Mouse (Mus musculus) stomach, embryonic 16.5 days (tissue): ENCODE results near the gene Pparg. TPM values are rescaled to one million over a fixed set of nuclear protein-coding genes. Genes with fewer than 3 reads are reported as not detected.

Experiments
- ATAC-seq: fragments of 200-750 bp; cut with Nextera tagmentation; 2 replicates; pipeline ENCODE4 v1.8.0; 2017; ENCODE audit warnings: moderate number of reproducible peaks, moderate TSS enrichment; ENCODE audit not compliant: insufficient read depth, low FRiP score
- H3K27ac ChIP-seq: fragments of 300-500 bp; sonication (generic); 2 replicates; pipeline ENCODE4 v1.5.1; 2014; ENCODE audit warnings: low read length
- H3K27me3 ChIP-seq: fragments of 300-500 bp; sonication (generic); 2 replicates; pipeline ENCODE4 v1.6.1; 2014; ENCODE audit warnings: low read length, control low read depth, mixed read lengths; ENCODE audit not compliant: control insufficient read depth, insufficient read depth
- H3K36me3 ChIP-seq: fragments of 300-500 bp; sonication (generic); 2 replicates; pipeline ENCODE4 v1.6.1; 2014; ENCODE audit warnings: low read length; ENCODE audit not compliant: control insufficient read depth, insufficient read depth
- H3K4me1 ChIP-seq: fragments of 300-500 bp; sonication (generic); 2 replicates; pipeline ENCODE4 v1.6.1; 2014; ENCODE audit warnings: low read length, control low read depth, mixed read lengths; ENCODE audit not compliant: control insufficient read depth, insufficient read depth
- H3K4me2 ChIP-seq: fragments of 300-500 bp; sonication (generic); 2 replicates; pipeline ENCODE4 v1.6.1; 2014; ENCODE audit warnings: low read depth, low read length, mixed read lengths
- H3K4me3 ChIP-seq: fragments of 300-500 bp; sonication (generic); replicated peaks from 2 replicates; pipeline ENCODE4 v1.5.1; 2014; ENCODE audit warnings: mild to moderate bottlenecking, low read length
- H3K9ac ChIP-seq: fragments of 300-500 bp; sonication (generic); 2 replicates; pipeline ENCODE4 v1.6.1; 2014; ENCODE audit warnings: low read length
- H3K9me3 ChIP-seq: fragments of 300-500 bp; sonication (generic); replicated peaks from 2 replicates; pipeline ENCODE4 v1.6.1; 2016; ENCODE audit warnings: low read length, control low read depth; ENCODE audit not compliant: control insufficient read depth
- WGBS: fragments of 180-500 bp; shearing (Covaris S2); extraction: QIAGEN DNeasy Blood & Tissue Kit; methylation state at CpG from one replicate; pipeline ENCODE4 v1.1.7; 2014; 5-methylcytosine and 5-hydroxymethylcytosine counted together
- polyA plus RNA-seq: library from polyadenylated mRNA; unstranded; fragments of >200 nt; fragmentation: Nextera tagmentation; extraction: Ambion mirVana; gene quantifications from 2 replicates; pipeline ENCODE4 v1.2.1, GENCODE M21; 2015

Pparg gene
- polyA plus RNA-seq, 1 experiment from 2014 or later = 18.2 TPM

GRCm38 (mm10) chr6:115382712-115383111 lies 22.0 kb downstream of the Pparg start:
- WGBS = 66% methylated on average over 5 of the region's 5 CpGs
- Histone ChIP-seq H3K4me1 (no peaks in the 10 kb centered on the region), H3K4me2 (no peak overlapping the region), H3K9me3 (no peaks in the 10 kb centered on the region), H3K36me3 (no peaks in the 10 kb centered on the region), H3K27me3 (no peaks in the 10 kb centered on the region), H3K27ac (no peak overlapping the region), H3K4me3 (no peak overlapping the region), H3K9ac (no peak overlapping the region)
- no peak for ATAC-seq

GRCm38 (mm10) chr6:115389945-115390540 lies 29.3 kb downstream of the Pparg start:
- Histone ChIP-seq H3K9me3 (no peaks in the 10 kb centered on the region), H3K36me3 (no peaks in the 10 kb centered on the region), H3K4me2 (no peak overlapping the region), H3K9ac (no peak overlapping the region), H3K27me3 (no peaks in the 10 kb centered on the region), H3K4me3 (no peak overlapping the region), H3K27ac (no peak overlapping the region), H3K4me1 (no peaks in the 10 kb centered on the region)
- WGBS = 75% methylated on average over 4 of the region's 4 CpGs
- ATAC-seq = no peak

- 35% methylated on average over 3 of the region's 3 CpGs for WGBS
- Histone ChIP-seq H3K9me3 (no peaks in the 10 kb centered on the region), H3K27ac (no peak overlapping the region), H3K36me3 (peaks cover 4% of the 10 kb centered on the region; the same call in 1 of the 2 replicates), H3K4me3 (no peak overlapping the region), H3K4me2 (no peak overlapping the region), H3K4me1 (no peaks in the 10 kb centered on the region), H3K9ac (no peak overlapping the region), H3K27me3 (no peaks in the 10 kb centered on the region)
- no peak for ATAC-seq
Measured at GRCm38 (mm10) chr6:115396911-115397310, 36.2 kb downstream of the Pparg start.

- no peak for ATAC-seq
- H3K36me3 ChIP-seq = peaks cover 3% of the 10 kb centered on the region; the same call in 1 of the 2 replicates
- no peaks in the 10 kb centered on the region for H3K4me1 ChIP-seq
Measured at GRCm38 (mm10) chr6:115404354-115404753, 43.6 kb downstream of the Pparg start.

GRCm38 (mm10) chr6:115411477-115411876 lies 50.7 kb downstream of the Pparg start:
- Histone ChIP-seq H3K9me3 (no peaks in the 10 kb centered on the region), H3K4me2 (no peak overlapping the region), H3K36me3 (no peaks in the 10 kb centered on the region), H3K9ac (no peak overlapping the region), H3K4me3 (no peak overlapping the region), H3K27me3 (no peaks in the 10 kb centered on the region), H3K27ac (no peak overlapping the region), H3K4me1 (no peaks in the 10 kb centered on the region)
- 44% methylated on average over 1 of the region's 1 CpGs for WGBS
- ATAC-seq = no peak

More at GRCm38 (mm10) chr6:115404354-115404753, 43.6 kb downstream of the Pparg start:
- H3K27me3 ChIP-seq = no peaks in the 10 kb centered on the region
- no peak overlapping the region for H3K27ac ChIP-seq
- H3K4me2 ChIP-seq = no peak overlapping the region
- H3K9ac ChIP-seq = no peak overlapping the region
- H3K9me3 ChIP-seq = no peaks in the 10 kb centered on the region
- no peak overlapping the region for H3K4me3 ChIP-seq
- 69% methylated on average over 2 of the region's 2 CpGs for whole genome bisulfite sequencing

- H3K9ac ChIP-seq = no peak overlapping the region
- no peaks in the 10 kb centered on the region for H3K36me3 ChIP-seq
- 78% methylated on average over 3 of the region's 3 CpGs for WGBS
- no peak overlapping the region for H3K4me2 ChIP-seq
- no peaks in the 10 kb centered on the region for H3K4me1 ChIP-seq
- H3K4me3 ChIP-seq = no peak overlapping the region
- no peaks in the 10 kb centered on the region for H3K9me3 ChIP-seq
- no peak overlapping the region for H3K27ac ChIP-seq
- H3K27me3 ChIP-seq = no peaks in the 10 kb centered on the region
- no peak for ATAC-seq
Measured at GRCm38 (mm10) chr6:115418171-115418570, 57.4 kb downstream of the Pparg start.

- H3K4me1 ChIP-seq = no peaks in the 10 kb centered on the region
- H3K27me3 ChIP-seq = no peaks in the 10 kb centered on the region
- H3K4me2 ChIP-seq = no peak overlapping the region
- 76% methylated on average over 3 of the region's 3 CpGs for WGBS
- ATAC-seq = no peak
- no peaks in the 10 kb centered on the region for H3K9me3 ChIP-seq
- H3K4me3 ChIP-seq = no peak overlapping the region
- H3K36me3 ChIP-seq = no peaks in the 10 kb centered on the region
- H3K9ac ChIP-seq = no peak overlapping the region
- H3K27ac ChIP-seq = no peak overlapping the region
Measured at GRCm38 (mm10) chr6:115418964-115419363, 58.2 kb downstream of the Pparg start.

- Histone ChIP-seq H3K27me3 (no peaks in the 10 kb centered on the region), H3K36me3 (no peaks in the 10 kb centered on the region), H3K4me3 (no peak overlapping the region), H3K9me3 (no peaks in the 10 kb centered on the region), H3K9ac (no peak overlapping the region), H3K4me2 (no peak overlapping the region), H3K4me1 (no peaks in the 10 kb centered on the region), H3K27ac (no peak overlapping the region)
- WGBS = 36% methylated on average over 1 of the region's 1 CpGs
- ATAC-seq = no peak
Measured at GRCm38 (mm10) chr6:115420963-115421362, 60.2 kb downstream of the Pparg start.

GRCm38 (mm10) chr6:115421665-115422064 lies 60.9 kb downstream of the Pparg start:
- Histone ChIP-seq H3K4me3 (no peak overlapping the region), H3K4me2 (no peak overlapping the region), H3K4me1 (no peaks in the 10 kb centered on the region), H3K27ac (no peak overlapping the region), H3K9me3 (no peaks in the 10 kb centered on the region), H3K9ac (no peak overlapping the region), H3K27me3 (no peaks in the 10 kb centered on the region), H3K36me3 (no peaks in the 10 kb centered on the region)
- WGBS = 63% methylated on average over 4 of the region's 4 CpGs
- ATAC-seq = peak; percentile 40; the same call in 1 of the 2 replicates
